Mouse (Mus musculus): ENCODE measurements around the gene Gm13272. TPM values are rescaled to one million over a fixed set of nuclear protein-coding genes. Genes with fewer than 3 reads are reported as not detected.
"Not testable (repeated sequence)": the region's sequence is repeated elsewhere in the genome, so short reads cannot be mapped to it uniquely, and the experiment has no call there.

Gm13272 gene
- polyA plus RNA-seq, 1 experiment from 2014 or later = not detected

- not testable (repeated sequence) for H3K27me3 ChIP-seq; H3K4me2 ChIP-seq; ATAC-seq (ENCODE audit: insufficient number of reproducible peaks, insufficient read depth, low FRiP score, low TSS enrichment, low read depth); H3K4me3 ChIP-seq; H3K27ac ChIP-seq; H3K36me3 ChIP-seq; H3K9ac ChIP-seq; H3K9me3 ChIP-seq; H3K4me1 ChIP-seq
- no CpG with 5 or more reads among the region's 28 CpGs for WGBS
These were observed 11.6 kb downstream of the Gm13272 start, which contains the start of gene Gm13278 for GRCm38 (mm10) chr4:88791250-88791649. Gm13278 (plus strand) TSS chr4:88791550.

- H3K4me1 ChIP-seq; ATAC-seq (ENCODE audit: insufficient number of reproducible peaks, insufficient read depth, low FRiP score, low TSS enrichment, low read depth); H3K27me3 ChIP-seq; H3K27ac ChIP-seq; H3K9me3 ChIP-seq; H3K9ac ChIP-seq; H3K36me3 ChIP-seq; H3K4me3 ChIP-seq; H3K4me2 ChIP-seq: not testable (repeated sequence)
- WGBS = 0% methylated on average over 16 of the region's 52 CpGs
These were observed 14.5 kb downstream of the Gm13272 start, which contains the start of gene Gm13275 for GRCm38 (mm10) chr4:88793936-88794675. Gm13275 (plus strand) TSS chr4:88794487.

GRCm38 (mm10) chr4:88797097-88797496 lies 17.4 kb downstream of the Gm13272 start, which contains the start of gene Gm13279:
Gm13279 (plus strand) TSS chr4:88797397.
- not testable (repeated sequence) for H3K9me3 ChIP-seq; H3K4me1 ChIP-seq; H3K27ac ChIP-seq; ATAC-seq (ENCODE audit: insufficient number of reproducible peaks, insufficient read depth, low FRiP score, low TSS enrichment, low read depth); H3K27me3 ChIP-seq; H3K36me3 ChIP-seq; H3K4me2 ChIP-seq; H3K4me3 ChIP-seq; H3K9ac ChIP-seq
- WGBS = no CpG with 5 or more reads among the region's 28 CpGs

GRCm38 (mm10) chr4:88799365-88799764 lies 19.7 kb downstream of the Gm13272 start, which contains the start of gene Gm13285:
Gm13285 (plus strand) TSS chr4:88799665.
- not testable (repeated sequence) for H3K27ac ChIP-seq; H3K9ac ChIP-seq; H3K36me3 ChIP-seq; ATAC-seq (ENCODE audit: insufficient number of reproducible peaks, insufficient read depth, low FRiP score, low TSS enrichment, low read depth); H3K4me3 ChIP-seq; H3K4me2 ChIP-seq; H3K4me1 ChIP-seq; H3K9me3 ChIP-seq; H3K27me3 ChIP-seq
- WGBS = 20% methylated on average over 6 of the region's 7 CpGs

GRCm38 (mm10) chr4:88802954-88803353 lies 23.3 kb downstream of the Gm13272 start, which contains the start of gene Gm13287:
Gm13287 (plus strand) TSS chr4:88803254.
- ATAC-seq (ENCODE audit: insufficient number of reproducible peaks, insufficient read depth, low FRiP score, low TSS enrichment, low read depth); H3K4me3 ChIP-seq; H3K9me3 ChIP-seq; H3K36me3 ChIP-seq; H3K9ac ChIP-seq; H3K27ac ChIP-seq; H3K27me3 ChIP-seq; H3K4me1 ChIP-seq: not testable (repeated sequence)
- no CpG with 5 or more reads among the region's 29 CpGs for WGBS
- H3K4me2 ChIP-seq = peak within 1 kb of the TSS; percentile 35; the same call in 1 of the 2 replicates

GRCm38 (mm10) chr4:88805231-88805630 lies 25.6 kb downstream of the Gm13272 start, which contains the start of gene Gm13288:
Gm13288 (plus strand) TSS chr4:88805531.
- not testable (repeated sequence) for H3K4me1 ChIP-seq; H3K9me3 ChIP-seq; H3K27ac ChIP-seq; H3K27me3 ChIP-seq; ATAC-seq (ENCODE audit: insufficient number of reproducible peaks, insufficient read depth, low FRiP score, low TSS enrichment, low read depth); H3K36me3 ChIP-seq
- no CpG with 5 or more reads among the region's 8 CpGs for WGBS
- Histone ChIP-seq H3K4me3 (peak within 1 kb of the TSS; percentile 32), H3K9ac (0 out of 2 replicates have a peak within 1 kb of the TSS, but pooled peaks have one; percentile 55), H3K4me2 (peak within 1 kb of the TSS; percentile 45)

- H3K9ac ChIP-seq = 0 out of 2 replicates have a peak overlapping the region, but pooled peaks have one; percentile 55
- H3K27ac ChIP-seq; H3K36me3 ChIP-seq; ATAC-seq (ENCODE audit: insufficient number of reproducible peaks, insufficient read depth, low FRiP score, low TSS enrichment, low read depth); H3K27me3 ChIP-seq; H3K9me3 ChIP-seq; H3K4me1 ChIP-seq: not testable (repeated sequence)
- H3K4me2 ChIP-seq = peak overlapping the region; percentile 45
- WGBS = 0% methylated on average over 13 of the region's 34 CpGs
- H3K4me3 ChIP-seq = peak overlapping the region; percentile 32
These were observed 26.1 kb downstream of the Gm13272 start for GRCm38 (mm10) chr4:88805761-88806160.

GRCm38 (mm10) chr4:88815928-88816327 lies 36.3 kb downstream of the Gm13272 start, which contains the start of gene Ifna7:
Ifna7 (plus strand) TSS chr4:88816228.
- no peaks in the 10 kb centered on the region for H3K9me3 ChIP-seq
- ATAC-seq (ENCODE audit: insufficient number of reproducible peaks, insufficient read depth, low FRiP score, low TSS enrichment, low read depth) = no peak
- H3K4me2 ChIP-seq = no peak within 1 kb of the TSS
- WGBS = 63% methylated on average over 3 of the region's 3 CpGs
- H3K27me3 ChIP-seq = 0 out of 2 replicates have a peak, but pooled peaks cover 3% of the 10 kb centered on the region
- H3K36me3 ChIP-seq = no peaks in the 10 kb centered on the region
- H3K27ac ChIP-seq = no peak within 1 kb of the TSS
- H3K9ac ChIP-seq = no peak within 1 kb of the TSS
- no peaks in the 10 kb centered on the region for H3K4me1 ChIP-seq
- no peak within 1 kb of the TSS for H3K4me3 ChIP-seq

- no peaks in the 10 kb centered on the region for H3K36me3 ChIP-seq
- no peak within 1 kb of the TSS for H3K27ac ChIP-seq
- H3K4me2 ChIP-seq = no peak within 1 kb of the TSS
- H3K9ac ChIP-seq = no peak within 1 kb of the TSS
- H3K9me3 ChIP-seq = no peaks in the 10 kb centered on the region
- ATAC-seq (ENCODE audit: insufficient number of reproducible peaks, insufficient read depth, low FRiP score, low TSS enrichment, low read depth) = no peak
- H3K4me3 ChIP-seq = no peak within 1 kb of the TSS
- H3K4me1 ChIP-seq = no peaks in the 10 kb centered on the region
- 0 out of 2 replicates have a peak, but pooled peaks cover 3% of the 10 kb centered on the region for H3K27me3 ChIP-seq
- WGBS = 91% methylated on average over 1 of the region's 1 CpGs
These were observed 40.0 kb downstream of the Gm13272 start, which contains the start of gene Ifna11 for GRCm38 (mm10) chr4:88819659-88820058. Ifna11 (plus strand) TSS chr4:88819959.

GRCm38 (mm10) chr4:88822995-88823394 lies 43.3 kb downstream of the Gm13272 start:
- Histone ChIP-seq H3K27ac (no peak overlapping the region), H3K9ac (no peak overlapping the region), H3K4me2 (no peak overlapping the region), H3K27me3 (0 out of 2 replicates have a peak, but pooled peaks cover 2% of the 10 kb centered on the region), H3K36me3 (no peaks in the 10 kb centered on the region), H3K4me3 (no peak overlapping the region), H3K9me3 (no peaks in the 10 kb centered on the region), H3K4me1 (no peaks in the 10 kb centered on the region)
- 23% methylated on average over 4 of the region's 4 CpGs for WGBS
- no peak for ATAC-seq (ENCODE audit: insufficient number of reproducible peaks, insufficient read depth, low FRiP score, low TSS enrichment, low read depth)

- not testable (repeated sequence) for H3K4me1 ChIP-seq; H3K9ac ChIP-seq; H3K9me3 ChIP-seq; H3K4me3 ChIP-seq; H3K36me3 ChIP-seq; H3K27ac ChIP-seq; H3K4me2 ChIP-seq; ATAC-seq (ENCODE audit: insufficient number of reproducible peaks, insufficient read depth, low FRiP score, low TSS enrichment, low read depth); H3K27me3 ChIP-seq
These were observed 47.5 kb downstream of the Gm13272 start, which contains the start of gene Ifna6 for GRCm38 (mm10) chr4:88827116-88827515. Ifna6 (plus strand) TSS chr4:88827416.
